Mouse (Mus musculus): ENCODE data around the gene Abca12. TPM values are rescaled to one million over a fixed set of nuclear protein-coding genes. Genes with fewer than 3 reads are reported as not detected.

Gene Abca12
- polyA plus RNA-seq, 1 experiment from 2014 or later = not detected

- ATAC-seq = no peak
- H3K4me2 ChIP-seq (replicated peaks; ENCODE audit: low read depth, low read length) = no peak overlapping the region
- no peaks in the 10 kb centered on the region for H3K4me1 ChIP-seq (ENCODE audit: insufficient read depth, low read depth, low read length)
- no peak overlapping the region for H3K27ac ChIP-seq (ENCODE audit: low read length)
- 34% methylated on average over 3 of the region's 3 CpGs for WGBS
- H3K27me3 ChIP-seq (replicated peaks; ENCODE audit: insufficient read depth, low read length) = no peaks in the 10 kb centered on the region
- H3K9ac ChIP-seq (replicated peaks; ENCODE audit: low read depth) = no peak overlapping the region
- no peak overlapping the region for H3K4me3 ChIP-seq (ENCODE audit: low read depth, low read length)
- DNase-seq (ENCODE audit: low spot score) = no peak
- TF ChIP-seq EP300 (IDR thresholded peaks at IDR 0.05) (no peak), CTCF (IDR thresholded peaks at IDR 0.05) (no peak)
- H3K9me3 ChIP-seq (ENCODE audit: low read length) = no peaks in the 10 kb centered on the region
- no peaks in the 10 kb centered on the region for H3K36me3 ChIP-seq (ENCODE audit: insufficient read depth, low read length)
Measured at GRCm38 (mm10) chr1:71306196-71306595, 108.5 kb downstream of the Abca12 start.

DNA sequence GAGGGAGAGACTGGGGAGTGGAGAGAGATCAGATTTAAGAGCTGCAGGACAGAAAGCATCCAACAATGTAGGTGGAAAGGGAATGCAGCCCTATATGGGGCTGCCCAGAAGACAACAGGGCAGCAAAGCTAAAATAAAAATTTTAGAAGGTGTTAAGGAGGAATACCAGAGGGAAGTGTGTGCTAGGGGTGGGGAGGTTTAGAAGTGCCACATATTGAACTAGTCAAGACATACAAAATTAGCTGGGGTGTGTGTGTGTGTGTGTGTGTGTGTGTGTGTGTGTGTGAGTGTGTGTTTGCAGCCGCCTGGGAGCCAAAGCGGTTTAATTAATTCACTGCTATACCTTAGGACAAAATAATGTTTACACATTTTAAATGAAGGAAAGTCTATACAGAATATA lies 110.1 kb downstream of the Abca12 start:
- 91% methylated on average over 2 of the region's 2 CpGs for WGBS
- no peak overlapping the region for H3K4me2 ChIP-seq (replicated peaks; ENCODE audit: low read depth, low read length)
- no peaks in the 10 kb centered on the region for H3K36me3 ChIP-seq (ENCODE audit: insufficient read depth, low read length)
- DNase-seq (ENCODE audit: low spot score) (no peak), ATAC-seq (no peak)
- TF ChIP-seq CTCF (IDR thresholded peaks at IDR 0.05) (no peak), EP300 (IDR thresholded peaks at IDR 0.05) (no peak)
- H3K9me3 ChIP-seq (ENCODE audit: low read length) = no peaks in the 10 kb centered on the region
- H3K9ac ChIP-seq (replicated peaks; ENCODE audit: low read depth) = no peak overlapping the region
- no peaks in the 10 kb centered on the region for H3K4me1 ChIP-seq (ENCODE audit: insufficient read depth, low read depth, low read length)
- no peak overlapping the region for H3K27ac ChIP-seq (ENCODE audit: low read length)
- H3K27me3 ChIP-seq (replicated peaks; ENCODE audit: insufficient read depth, low read length) = no peaks in the 10 kb centered on the region
- H3K4me3 ChIP-seq (ENCODE audit: low read depth, low read length) = no peak overlapping the region

GRCm38 (mm10) chr1:71297021-71297420 lies 117.7 kb downstream of the Abca12 start:
- Histone ChIP-seq H3K4me1 (ENCODE audit: insufficient read depth, low read depth, low read length) (no peaks in the 10 kb centered on the region), H3K4me3 (ENCODE audit: low read depth, low read length) (no peak overlapping the region), H3K27me3 (replicated peaks; ENCODE audit: insufficient read depth, low read length) (no peaks in the 10 kb centered on the region), H3K9ac (replicated peaks; ENCODE audit: low read depth) (no peak overlapping the region), H3K27ac (ENCODE audit: low read length) (no peak overlapping the region), H3K9me3 (ENCODE audit: low read length) (no peaks in the 10 kb centered on the region), H3K4me2 (replicated peaks; ENCODE audit: low read depth, low read length) (no peak overlapping the region), H3K36me3 (ENCODE audit: insufficient read depth, low read length) (no peaks in the 10 kb centered on the region)
- ATAC-seq = no peak
- TF ChIP-seq CTCF (IDR thresholded peaks at IDR 0.05) (no peak), EP300 (IDR thresholded peaks at IDR 0.05) (no peak)
- DNase-seq (ENCODE audit: low spot score) = no peak
- 52% methylated on average over 2 of the region's 2 CpGs for WGBS

DNA sequence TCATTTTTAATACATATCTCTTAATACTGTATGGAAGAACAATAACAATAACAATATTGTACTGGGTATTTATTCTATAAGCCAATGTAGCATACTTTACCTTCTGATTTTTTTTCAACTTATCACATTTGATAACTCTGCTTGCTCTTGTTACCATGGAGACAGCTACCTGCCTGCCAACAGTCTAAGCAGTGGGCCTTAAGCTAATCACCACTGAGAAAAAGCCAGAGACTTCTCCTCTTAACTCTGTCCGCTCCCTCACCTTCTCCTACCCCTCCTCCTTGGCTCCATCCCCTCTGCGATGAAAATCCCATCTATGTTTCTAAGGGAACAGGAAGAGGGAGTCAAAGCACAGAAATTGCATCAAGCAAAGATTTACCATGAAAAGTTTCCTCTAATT lies 118.1 kb downstream of the Abca12 start:
- ATAC-seq (no peak), DNase-seq (ENCODE audit: low spot score) (no peak)
- H3K4me2 ChIP-seq (replicated peaks; ENCODE audit: low read depth, low read length) = no peak overlapping the region
- WGBS = 65% methylated on average over 2 of the region's 2 CpGs
- H3K27ac ChIP-seq (ENCODE audit: low read length) = no peak overlapping the region
- no peak overlapping the region for H3K4me3 ChIP-seq (ENCODE audit: low read depth, low read length)
- no peaks in the 10 kb centered on the region for H3K9me3 ChIP-seq (ENCODE audit: low read length)
- no peaks in the 10 kb centered on the region for H3K4me1 ChIP-seq (ENCODE audit: insufficient read depth, low read depth, low read length)
- no peaks in the 10 kb centered on the region for H3K36me3 ChIP-seq (ENCODE audit: insufficient read depth, low read length)
- no peak overlapping the region for H3K9ac ChIP-seq (replicated peaks; ENCODE audit: low read depth)
- TF ChIP-seq EP300 (IDR thresholded peaks at IDR 0.05) (no peak), CTCF (IDR thresholded peaks at IDR 0.05) (no peak)
- no peaks in the 10 kb centered on the region for H3K27me3 ChIP-seq (replicated peaks; ENCODE audit: insufficient read depth, low read length)

DNA sequence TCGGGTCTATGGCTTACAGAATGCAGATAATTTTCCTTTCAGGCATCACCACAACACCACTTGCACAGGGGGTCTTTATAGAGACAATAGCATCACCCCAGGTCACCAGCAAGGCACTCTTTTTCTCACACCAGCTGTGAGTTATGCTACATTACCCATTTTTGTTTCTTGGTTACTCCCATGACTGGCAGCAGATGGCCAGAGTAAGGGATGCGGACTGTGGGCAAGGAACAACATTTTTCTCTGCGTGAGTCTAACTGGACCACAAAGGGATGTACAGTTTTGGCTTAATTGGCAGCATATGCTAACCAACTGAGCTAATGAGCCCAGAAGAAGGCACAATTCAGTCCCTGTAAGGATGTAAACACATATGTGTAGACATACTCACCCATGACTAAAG lies 122.8 kb downstream of the Abca12 start:
- Histone ChIP-seq H3K9ac (replicated peaks; ENCODE audit: low read depth) (no peak overlapping the region), H3K27me3 (replicated peaks; ENCODE audit: insufficient read depth, low read length) (no peaks in the 10 kb centered on the region), H3K4me1 (ENCODE audit: insufficient read depth, low read depth, low read length) (no peaks in the 10 kb centered on the region), H3K27ac (ENCODE audit: low read length) (no peak overlapping the region), H3K4me3 (ENCODE audit: low read depth, low read length) (no peak overlapping the region), H3K36me3 (ENCODE audit: insufficient read depth, low read length) (no peaks in the 10 kb centered on the region), H3K4me2 (replicated peaks; ENCODE audit: low read depth, low read length) (no peak overlapping the region), H3K9me3 (ENCODE audit: low read length) (no peaks in the 10 kb centered on the region)
- TF ChIP-seq EP300 (IDR thresholded peaks at IDR 0.05) = no peak
- no peak for TF ChIP-seq CTCF (IDR thresholded peaks at IDR 0.05)
- DNase-seq (ENCODE audit: low spot score) (no peak), ATAC-seq (no peak)
- 84% methylated on average over 3 of the region's 3 CpGs for WGBS

DNA sequence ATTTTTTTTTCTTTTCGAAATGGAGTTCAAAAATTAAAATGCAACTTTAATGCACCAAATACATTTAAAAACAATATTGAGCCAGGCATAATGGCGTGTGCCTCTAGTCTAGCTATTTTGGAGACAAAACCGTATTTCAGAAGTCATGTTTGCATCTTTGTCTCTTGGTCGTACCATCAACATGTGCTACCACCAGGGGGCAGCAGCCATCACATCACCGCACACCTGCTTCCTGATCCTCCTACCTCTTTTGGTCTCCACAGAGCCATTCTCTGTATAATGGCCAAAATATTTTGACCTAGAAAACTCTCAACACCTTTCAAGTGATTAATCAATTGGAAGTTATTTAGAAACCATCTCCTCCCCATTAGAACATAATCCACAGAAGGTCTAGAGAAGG lies 125.2 kb downstream of the Abca12 start:
- DNase-seq (ENCODE audit: low spot score) (peak; percentile 76), ATAC-seq (no peak; the same call in 1 of the 2 replicates)
- Histone ChIP-seq H3K4me1 (ENCODE audit: insufficient read depth, low read depth, low read length) (no peaks in the 10 kb centered on the region), H3K4me3 (ENCODE audit: low read depth, low read length) (no peak overlapping the region), H3K27me3 (replicated peaks; ENCODE audit: insufficient read depth, low read length) (no peaks in the 10 kb centered on the region), H3K9me3 (ENCODE audit: low read length) (no peaks in the 10 kb centered on the region), H3K4me2 (replicated peaks; ENCODE audit: low read depth, low read length) (no peak overlapping the region), H3K9ac (replicated peaks; ENCODE audit: low read depth) (no peak overlapping the region), H3K27ac (ENCODE audit: low read length) (no peak overlapping the region), H3K36me3 (ENCODE audit: insufficient read depth, low read length) (no peaks in the 10 kb centered on the region)
- peak; percentile 91 for TF ChIP-seq CTCF (IDR thresholded peaks at IDR 0.05)
- TF ChIP-seq EP300 (IDR thresholded peaks at IDR 0.05) = no peak
- WGBS = 12% methylated on average over 5 of the region's 5 CpGs

- no peak for DNase-seq (ENCODE audit: low spot score)
- H3K4me1 ChIP-seq (ENCODE audit: insufficient read depth, low read depth, low read length) = no peaks in the 10 kb centered on the region
Measured at GRCm38 (mm10) chr1:71276940-71277339, 137.8 kb downstream of the Abca12 start.

More at GRCm38 (mm10) chr1:71276940-71277339, 137.8 kb downstream of the Abca12 start:
- TF ChIP-seq EP300 (IDR thresholded peaks at IDR 0.05) (no peak), CTCF (IDR thresholded peaks at IDR 0.05) (no peak)
- no peak overlapping the region for H3K27ac ChIP-seq (ENCODE audit: low read length)
- no peaks in the 10 kb centered on the region for H3K9me3 ChIP-seq (ENCODE audit: low read length)
- no peak overlapping the region for H3K9ac ChIP-seq (replicated peaks; ENCODE audit: low read depth)
- WGBS = 21% methylated on average over 5 of the region's 5 CpGs
- no peak for ATAC-seq
- no peaks in the 10 kb centered on the region for H3K27me3 ChIP-seq (replicated peaks; ENCODE audit: insufficient read depth, low read length)
- H3K36me3 ChIP-seq (ENCODE audit: insufficient read depth, low read length) = no peaks in the 10 kb centered on the region
- H3K4me3 ChIP-seq (ENCODE audit: low read depth, low read length) = no peak overlapping the region
- H3K4me2 ChIP-seq (replicated peaks; ENCODE audit: low read depth, low read length) = no peak overlapping the region
